Mouse (Mus musculus) E14TG2a.4 (cell line): Measurements from ENCODE around the gene Ccdc171.

Source experiments
- CTCF ChIP-seq: conservative IDR thresholded peaks from 2 replicates; pipeline ENCODE4 v1.5.1; 2014; ENCODE audit warnings: low read length
- NANOG ChIP-seq: IDR thresholded peaks from 2 replicates; pipeline ENCODE4 v1.6.1; 2014; ENCODE audit warnings: borderline replicate concordance, low read length, mixed read lengths
- POU5F1 ChIP-seq: IDR thresholded peaks from 2 replicates; pipeline ENCODE4 v1.6.1; 2014; ENCODE audit warnings: low read length, borderline replicate concordance

- TF ChIP-seq CTCF (peak; percentile 69), NANOG (no peak), POU5F1 (no peak)
Observed at GRCm38 (mm10) chr4:83876600-83876999, 351.3 kb downstream of the Ccdc171 start.
